Mouse (Mus musculus): Measurements from ENCODE around the gene AW551984.

AW551984 gene

GRCm38 (mm10) chr9:39603999-39604453, at the start of gene AW551984:
TSS of gene AW551984 (minus strand) at chr9:39604403.
- no peak for DNase-seq

DNA sequence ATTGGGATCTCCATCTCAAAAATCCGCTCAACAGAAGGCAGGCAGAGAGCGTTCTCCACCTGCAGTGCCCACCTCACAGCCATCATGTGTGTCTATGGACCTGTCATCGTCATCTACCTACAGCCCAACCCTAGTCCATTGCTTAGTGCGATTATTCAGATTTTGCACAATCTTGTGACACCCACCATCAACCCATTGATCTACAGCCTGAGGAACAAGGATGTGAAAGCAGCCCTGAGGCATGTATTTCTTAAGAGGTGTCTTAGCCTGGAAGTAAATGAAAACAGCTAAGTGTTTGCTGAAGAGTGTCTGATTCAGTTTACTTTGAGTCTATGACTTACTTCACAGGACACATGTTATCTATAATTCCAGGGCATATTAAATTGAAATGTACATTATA, 43.2 kb upstream of the AW551984 start:
- DNase-seq, result no peak

DNA sequence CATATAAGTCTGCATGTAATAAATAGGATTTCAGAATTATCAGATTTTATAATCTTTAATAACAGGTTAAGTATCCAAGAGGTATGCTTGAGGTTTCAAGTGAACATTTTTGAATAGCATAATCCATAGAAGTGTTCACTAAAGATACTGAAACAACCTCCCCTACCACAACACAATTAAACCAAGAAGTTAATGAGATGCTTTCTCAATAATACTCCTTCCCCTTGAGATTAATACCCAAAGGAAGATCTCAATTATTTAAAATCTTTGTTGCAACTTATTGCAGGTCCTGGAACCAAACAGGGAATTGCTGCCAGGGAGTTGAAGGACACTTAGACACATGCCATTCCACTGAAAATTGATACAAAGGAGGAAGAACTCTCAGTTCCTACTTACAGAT, 40.6 kb upstream of the AW551984 start, which contains the start of gene Olfr961:
TSS of gene Olfr961 (plus strand) at position 301 of the 400 bp plus-strand sequence.
- DNase-seq, result no peak

GRCm38 (mm10) chr9:39633913-39634594, 29.9 kb upstream of the AW551984 start:
- no peak for DNase-seq

DNA sequence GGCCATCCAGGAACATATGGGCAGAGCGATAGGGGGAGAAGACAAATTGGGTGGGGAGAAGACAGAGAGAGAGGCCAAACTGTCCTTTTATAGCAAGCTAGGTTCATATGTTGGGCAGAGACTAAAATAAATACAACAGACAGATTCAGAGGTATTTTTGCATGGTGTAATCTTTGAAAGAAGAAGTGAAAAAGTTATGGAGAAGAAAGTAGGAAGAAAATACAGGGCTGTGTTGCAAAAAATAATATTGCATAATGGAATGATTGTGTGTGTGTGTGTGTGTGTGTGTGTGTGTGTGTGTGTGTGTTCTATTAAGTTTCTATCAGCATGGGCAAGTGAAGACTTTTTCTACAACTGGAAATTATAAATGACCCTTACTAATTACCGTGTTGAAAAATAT, 24.9 kb upstream of the AW551984 start:
- DNase-seq, result no peak

DNA sequence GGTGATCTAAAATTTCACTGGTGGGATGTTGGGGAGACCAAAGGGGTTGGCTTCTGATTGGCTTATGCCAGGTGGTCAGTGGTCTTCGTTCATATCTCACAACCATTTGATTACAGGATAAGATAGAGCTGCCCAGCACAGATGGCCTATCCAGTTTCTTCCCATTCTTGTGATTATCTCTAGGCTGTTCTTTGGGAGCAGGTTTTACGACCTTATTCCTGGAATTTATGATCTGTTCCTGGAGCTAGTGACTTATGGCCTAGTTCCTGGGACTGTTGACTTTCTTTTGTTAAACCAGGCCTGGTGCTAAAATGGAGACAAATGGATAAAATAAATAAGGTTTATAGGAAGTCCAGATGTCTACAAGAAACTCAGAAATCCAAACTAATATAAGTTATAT, 20.5 kb upstream of the AW551984 start:
- no peak for DNase-seq

GRCm38 (mm10) chr9:39623783-39624182, 19.6 kb upstream of the AW551984 start:
- DNase-seq, result no peak

- no peak for DNase-seq
Observed at GRCm38 (mm10) chr9:39621073-39621472, 16.9 kb upstream of the AW551984 start, which contains the start of gene Olfr960. TSS of gene Olfr960 (plus strand) at chr9:39621373.

DNA sequence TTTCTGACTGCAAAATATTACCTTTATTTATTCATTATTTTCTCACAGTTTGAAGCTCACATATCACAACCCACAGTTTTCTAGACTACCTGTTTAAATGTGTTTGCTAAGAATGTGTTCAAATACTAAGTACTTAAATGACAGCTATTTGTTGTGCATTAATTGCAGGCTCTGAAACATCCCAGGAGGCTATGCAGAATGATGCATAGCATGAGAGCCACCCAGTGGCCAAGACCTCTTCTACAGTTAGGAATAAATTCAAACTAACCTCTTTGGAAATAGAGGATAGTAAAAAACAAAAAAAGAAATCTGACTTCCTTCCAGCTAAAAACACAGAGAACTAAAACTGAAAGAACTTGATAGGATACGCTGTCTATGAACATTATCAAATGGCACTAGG, 7.8 kb upstream of the AW551984 start:
- no peak for DNase-seq

DNA sequence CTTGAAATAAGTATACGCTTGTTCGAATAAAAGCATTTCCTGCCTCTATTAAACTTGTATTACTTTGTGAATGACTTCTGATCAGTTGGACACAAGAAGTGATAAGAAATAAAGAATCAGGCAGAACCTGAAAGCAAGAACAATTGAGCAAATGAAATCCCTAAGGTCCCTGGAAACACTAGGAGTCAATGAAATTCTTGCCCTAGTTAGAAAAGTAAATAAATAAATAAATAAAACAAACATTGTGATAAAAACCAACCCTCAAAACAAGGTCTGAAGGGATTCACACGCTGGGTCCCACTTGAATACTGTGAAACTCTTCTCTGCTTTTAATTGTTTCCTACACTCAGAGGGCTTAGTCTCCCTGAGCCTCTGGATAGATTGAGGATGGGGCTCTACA, 6.2 kb upstream of the AW551984 start, which contains the start of gene Olfr148:
TSS of gene Olfr148 (plus strand) at position 301 of the 400 bp plus-strand sequence.
- DNase-seq, result no peak

- no peak for DNase-seq
Observed at GRCm38 (mm10) chr9:39608497-39608896, 4.3 kb upstream of the AW551984 start.

DNA sequence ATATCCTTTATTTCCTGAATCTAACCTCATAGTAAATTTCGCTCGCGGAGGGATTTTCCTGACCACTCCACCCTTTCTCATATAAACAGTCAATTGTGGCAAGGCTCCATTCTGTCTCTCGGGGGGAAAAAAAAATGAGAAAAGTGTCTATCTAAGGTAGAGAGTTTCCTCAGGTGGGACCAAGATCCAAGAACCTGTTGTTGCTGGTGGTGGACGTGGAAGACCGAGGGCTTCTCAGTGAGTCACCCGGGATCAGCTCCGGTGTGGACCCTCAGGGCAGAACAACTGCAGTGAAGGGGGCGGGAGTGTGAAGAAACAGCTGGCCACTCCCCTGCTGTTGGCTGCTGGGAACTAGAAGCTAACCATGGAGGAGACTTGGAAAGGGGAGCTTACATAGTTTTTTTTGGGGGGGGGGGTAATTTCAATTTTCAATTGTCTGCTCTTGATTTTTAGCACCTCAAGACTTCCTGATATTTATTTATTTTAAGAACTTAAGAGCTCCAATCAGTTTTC, 814 bp downstream of the AW551984 start:
- DNase-seq, result no peak

GRCm38 (mm10) chr9:39602536-39603332, 1.5 kb downstream of the AW551984 start:
- DNase-seq, result no peak

- no peak for DNase-seq
Observed at GRCm38 (mm10) chr9:39577050-39577449, 27.2 kb downstream of the AW551984 start.

DNA sequence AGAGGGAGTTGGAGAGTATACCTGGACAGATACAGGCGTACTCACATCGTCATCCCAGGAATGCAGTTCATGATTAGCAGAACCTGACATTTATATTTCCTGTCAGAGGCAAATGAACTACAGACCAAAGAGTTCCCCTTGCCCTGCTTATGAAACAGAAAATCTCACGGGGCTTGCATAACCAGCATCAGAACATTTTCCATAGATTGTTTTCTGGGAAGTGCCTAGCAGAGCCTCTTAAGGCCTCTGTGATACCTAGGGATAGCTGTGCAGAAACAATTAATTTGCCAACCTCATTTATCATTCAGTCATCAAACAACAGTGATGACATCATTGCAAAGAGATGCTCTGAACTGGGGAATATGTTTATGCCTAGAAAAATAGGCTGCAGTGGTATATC, 28.7 kb downstream of the AW551984 start, which contains the start of gene Olfr959:
TSS of gene Olfr959 (minus strand) at position 101 of the 400 bp plus-strand sequence.
- no peak for DNase-seq

DNA sequence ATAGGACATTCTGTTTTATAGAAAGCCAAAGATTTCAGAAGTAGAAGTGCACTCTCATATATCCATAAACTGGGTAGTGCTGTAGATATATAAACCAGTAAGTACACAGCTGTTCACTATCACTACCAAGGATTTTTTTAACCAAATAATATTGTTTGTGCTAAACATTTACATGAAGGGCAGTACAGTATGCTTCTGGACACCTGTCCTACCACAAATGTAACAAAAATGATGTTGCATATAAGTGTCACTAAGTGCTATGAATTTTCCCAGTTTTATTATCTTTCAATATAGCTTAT, 45.9 kb downstream of the AW551984 start:
- DNase-seq, result no peak

- no peak for DNase-seq
Observed at GRCm38 (mm10) chr9:39557529-39558348, 46.5 kb downstream of the AW551984 start.

DNA sequence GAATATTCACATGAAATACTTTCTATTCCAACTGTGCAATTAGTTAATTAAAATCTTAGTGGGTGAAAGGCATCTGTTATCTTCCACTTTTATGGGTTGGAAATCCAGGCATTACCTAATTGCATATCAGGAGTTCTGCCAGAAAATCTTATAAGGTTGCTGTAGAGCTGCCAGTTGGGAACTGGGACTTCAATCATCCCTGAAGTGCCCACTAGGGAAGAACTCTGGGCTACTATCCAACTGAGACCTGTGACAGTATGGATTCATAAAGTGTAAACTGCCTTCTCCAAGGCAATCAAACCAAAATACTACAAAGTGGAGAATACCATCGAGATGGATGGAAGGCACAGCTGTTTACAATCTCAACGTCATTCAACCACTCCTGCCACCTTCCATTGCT, 50.3 kb downstream of the AW551984 start, which contains the start of gene Olfr958:
TSS of gene Olfr958 (minus strand) at position 109 of the 400 bp plus-strand sequence.
- DNase-seq, result no peak

DNA sequence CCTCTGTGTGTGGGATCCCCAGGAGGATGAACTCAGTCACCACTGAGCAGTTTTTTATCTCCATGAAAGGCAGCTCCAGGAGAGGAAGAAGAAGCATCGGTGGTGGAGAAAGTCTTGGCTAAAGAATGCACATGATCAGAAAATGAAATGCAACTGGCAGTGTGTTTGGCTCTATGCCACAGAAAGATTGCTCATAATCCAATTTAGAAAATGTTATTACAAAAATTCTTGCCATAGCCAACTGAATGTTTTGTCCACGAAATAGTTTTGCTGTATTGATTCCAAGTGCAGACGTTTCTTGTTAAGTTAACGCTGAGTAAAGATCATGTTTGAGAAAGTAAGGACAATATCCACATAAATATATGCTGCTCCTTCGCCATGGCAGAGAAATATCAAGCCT, 53.4 kb downstream of the AW551984 start:
- DNase-seq, result no peak
